Mouse (Mus musculus) CH12F3 (cell line): ENCODE results near the gene Dnal1.

Source experiments
- in situ Hi-C: fragments of 300-500 bp; cut with MboI; formaldehyde crosslinking; loops from 2 replicates; pipeline ENCODE4 v1.14.3; 2020; ENCODE audit warnings: low sequenced_read_pairs

Gene Dnal1

GRCm38 (mm10) chr12:84161116-84161515, 47.0 kb downstream of the Dnal1 start:
- in situ Hi-C loops: no loop called here

GRCm38 (mm10) chr12:84161616-84162433, 47.7 kb downstream of the Dnal1 start:
- in situ Hi-C loops: no loop called here

- in situ Hi-C loops: no loop called here
Measured at GRCm38 (mm10) chr12:84163133-84163532, 49.0 kb downstream of the Dnal1 start.

- in situ Hi-C loops: no loop called here
Measured at GRCm38 (mm10) chr12:84163586-84164110, 49.5 kb downstream of the Dnal1 start.

- in situ Hi-C loops: no loop called here
Measured at GRCm38 (mm10) chr12:84165631-84166373, 51.6 kb downstream of the Dnal1 start.

- in situ Hi-C loops: no loop called here
Measured at GRCm38 (mm10) chr12:84170610-84171009, 56.4 kb downstream of the Dnal1 start.

- in situ Hi-C loops: no loop called here
Measured at GRCm38 (mm10) chr12:84172216-84172615, 58.0 kb downstream of the Dnal1 start.

GRCm38 (mm10) chr12:84172862-84173261, 58.7 kb downstream of the Dnal1 start:
- in situ Hi-C loops: no loop called here

GRCm38 (mm10) chr12:84173309-84173915, 59.2 kb downstream of the Dnal1 start:
- in situ Hi-C loops: no loop called here

- in situ Hi-C loops: no loop called here
Measured at GRCm38 (mm10) chr12:84174190-84174811, 60.1 kb downstream of the Dnal1 start.

- in situ Hi-C loops: no loop called here
Measured at GRCm38 (mm10) chr12:84174871-84175270, 60.7 kb downstream of the Dnal1 start.

- in situ Hi-C loops: no loop called here
Measured at GRCm38 (mm10) chr12:84175659-84176061, 61.5 kb downstream of the Dnal1 start.

- in situ Hi-C loops: no loop called here
Measured at GRCm38 (mm10) chr12:84176126-84176769, 62.1 kb downstream of the Dnal1 start.

- in situ Hi-C loops: no loop called here
Measured at GRCm38 (mm10) chr12:84176886-84177765, 63.0 kb downstream of the Dnal1 start.

GRCm38 (mm10) chr12:84178052-84178451, 63.9 kb downstream of the Dnal1 start:
- in situ Hi-C loops: no loop called here

- in situ Hi-C loops: no loop called here
Measured at GRCm38 (mm10) chr12:84178652-84179445, 64.7 kb downstream of the Dnal1 start.

- in situ Hi-C loops: no loop called here
Measured at GRCm38 (mm10) chr12:84180090-84180489, 65.9 kb downstream of the Dnal1 start.

GRCm38 (mm10) chr12:84180701-84181435, 66.7 kb downstream of the Dnal1 start:
- in situ Hi-C loops: no loop called here
